Mouse (Mus musculus) MEL (cell line): ENCODE measurements around the gene Lpcat1. TPM values are rescaled to one million over a fixed set of nuclear protein-coding genes. Genes with fewer than 3 reads are reported as not detected.

Source experiments
- DNase-seq: peaks from one replicate; pipeline ENCODE4 v3.0.0; 2011; ENCODE audit warnings: low read depth, low spot score
- H3K27ac ChIP-seq: 2 replicates; pipeline ENCODE4 v1.5.1; 2012; ENCODE audit warnings: low read depth, mild to moderate bottlenecking, control low read depth, low read length, moderate library complexity; ENCODE audit not compliant: control insufficient read depth
- H3K27me3 ChIP-seq, 2 experiments: fragments of 150-350 bp in 1 of 2; sonication (generic) in 1 of 2; 2 replicates each; pipeline ENCODE4 v1.6.1; 2012; ENCODE audit warnings: low read length in 2 of 2, mild to moderate bottlenecking in 2 of 2, improper control_type of control experiment in 1 of 2, moderate library complexity in 1 of 2; ENCODE audit not compliant: insufficient read depth in 2 of 2, control insufficient read depth in 1 of 2
- H3K36me3 ChIP-seq, 2 experiments: 2 replicates each; pipeline ENCODE4 v1.6.1; 2012 to 2014; ENCODE audit warnings: low read length in 2 of 2, improper control_type of control experiment in 1 of 2, inconsistent platforms in 1 of 2, mild to moderate bottlenecking in 1 of 2; ENCODE audit not compliant: insufficient read depth in 2 of 2, control insufficient read depth in 1 of 2
- H3K4me1 ChIP-seq, 2 experiments: fragments of 150-350 bp in 1 of 2; sonication (generic) in 1 of 2; 2 replicates each; pipeline ENCODE4 v1.6.1; 2012; ENCODE audit warnings: low read length in 2 of 2, improper control_type of control experiment in 1 of 2, mild to moderate bottlenecking in 1 of 2; ENCODE audit not compliant: insufficient read depth in 2 of 2, control insufficient read depth in 1 of 2
- H3K4me3 ChIP-seq, 2 experiments: fragments of 150-350 bp in 1 of 2; sonication (generic) in 1 of 2; 2 replicates each; pipeline ENCODE4 v1.5.1; 2012; ENCODE audit warnings: low read depth in 2 of 2, low read length in 2 of 2, mild to moderate bottlenecking in 2 of 2, moderate library complexity in 2 of 2, control low read depth in 1 of 2, improper control_type of control experiment in 1 of 2; ENCODE audit not compliant: control insufficient read depth in 1 of 2, insufficient read depth in 1 of 2
- H3K79me2 ChIP-seq: 2 replicates; pipeline ENCODE4 v1.6.1; 2012; ENCODE audit warnings: mild to moderate bottlenecking, low read length, moderate library complexity; ENCODE audit not compliant: control insufficient read depth, poor library complexity, insufficient read depth
- H3K9ac ChIP-seq: 2 replicates; pipeline ENCODE4 v1.6.1; 2012; ENCODE audit warnings: low read depth, mild to moderate bottlenecking, control low read depth, low read length, moderate library complexity; ENCODE audit not compliant: control insufficient read depth, poor library complexity, severe bottlenecking
- H3K9me3 ChIP-seq: fragments of 150-350 bp; sonication (generic); replicated peaks from 2 replicates; pipeline ENCODE4 v1.6.1; 2012; ENCODE audit warnings: mild to moderate bottlenecking, low read length, improper control_type of control experiment, moderate library complexity; ENCODE audit not compliant: insufficient read depth
- CTCF ChIP-seq, 3 experiments: IDR thresholded peaks in 2 of 3; conservative IDR thresholded peaks in 1 of 3; 2 replicates each; pipeline ENCODE4 v1.5.1; 2011 to 2012; ENCODE audit warnings: low read length in 3 of 3, low read depth in 2 of 3, mild to moderate bottlenecking in 2 of 3, improper control_type of control experiment in 1 of 3, inconsistent platforms in 1 of 3, mixed read lengths in 1 of 3, moderate library complexity in 1 of 3; ENCODE audit not compliant: control insufficient read depth in 1 of 3, insufficient read depth in 1 of 3, poor library complexity in 1 of 3, severe bottlenecking in 1 of 3
- EP300 ChIP-seq, 2 experiments: IDR thresholded peaks; 2 replicates each; pipeline ENCODE4 v1.6.1; 2011; ENCODE audit warnings: improper control_type of control experiment in 2 of 2, low read length in 2 of 2, low read depth in 1 of 2, mild to moderate bottlenecking in 1 of 2
- ETS1 ChIP-seq: IDR thresholded peaks from 2 replicates; pipeline ENCODE4 v1.6.1; 2012; ENCODE audit warnings: low read depth, mild to moderate bottlenecking, inconsistent platforms, low read length, improper control_type of control experiment, moderate library complexity
- GABPA ChIP-seq: IDR thresholded peaks from 2 replicates; pipeline ENCODE4 v1.6.1; 2012; ENCODE audit warnings: low read depth, mild to moderate bottlenecking, inconsistent platforms, low read length, improper control_type of control experiment, moderate library complexity
- GATA1 ChIP-seq: IDR thresholded peaks from 2 replicates; pipeline ENCODE4 v1.6.1; 2011; ENCODE audit warnings: low read depth, low read length, improper control_type of control experiment
- JUND ChIP-seq: IDR thresholded peaks from 2 replicates; pipeline ENCODE4 v1.6.1; 2011; ENCODE audit warnings: low read depth, mild to moderate bottlenecking, improper control_type of control experiment, low read length
- KAT2A ChIP-seq: conservative IDR thresholded peaks from 2 replicates; pipeline ENCODE4 v1.6.1; 2012; ENCODE audit warnings: low read depth, low read length, improper control_type of control experiment, inconsistent platforms
- MAFK ChIP-seq: IDR thresholded peaks from 2 replicates; pipeline ENCODE4 v1.6.1; 2011; ENCODE audit warnings: low read depth, mild to moderate bottlenecking, low read length, improper control_type of control experiment, borderline replicate concordance
- MAX ChIP-seq: IDR thresholded peaks from 2 replicates; pipeline ENCODE4 v1.6.1; 2011; ENCODE audit warnings: low read length, improper control_type of control experiment
- MEF2A ChIP-seq: IDR thresholded peaks from 2 replicates; pipeline ENCODE4 v1.6.1; 2014; ENCODE audit warnings: low read depth, mild to moderate bottlenecking, inconsistent platforms, low read length, improper control_type of control experiment; ENCODE audit not compliant: poor library complexity, insufficient replicate concordance, severe bottlenecking; ENCODE audit errors: extremely low read depth
- NRF1 ChIP-seq: IDR thresholded peaks from 2 replicates; pipeline ENCODE4 v1.6.1; 2014; ENCODE audit warnings: low read depth, mild to moderate bottlenecking, inconsistent platforms, low read length, improper control_type of control experiment, moderate library complexity; ENCODE audit not compliant: poor library complexity, insufficient read depth, severe bottlenecking
- POLR2A ChIP-seq, 2 experiments: IDR thresholded peaks; 2 replicates each; pipeline ENCODE4 v1.6.1; 2011 to 2012; ENCODE audit warnings: low read length in 2 of 2, mild to moderate bottlenecking in 2 of 2, control low read depth in 1 of 2, improper control_type of control experiment in 1 of 2, low read depth in 1 of 2, moderate library complexity in 1 of 2; ENCODE audit not compliant: control insufficient read depth in 1 of 2, insufficient read depth in 1 of 2, poor library complexity in 1 of 2
- POLR2AphosphoS5 ChIP-seq: IDR thresholded peaks from 2 replicates; pipeline ENCODE4 v1.6.1; 2012; ENCODE audit warnings: low read depth, borderline replicate concordance, mild to moderate bottlenecking, inconsistent platforms, low read length, moderate library complexity, mixed read lengths
- RAD21 ChIP-seq: IDR thresholded peaks from 2 replicates; pipeline ENCODE4 v1.6.1; 2011; ENCODE audit warnings: mild to moderate bottlenecking, low read depth, low read length, improper control_type of control experiment
- RCOR1 ChIP-seq: IDR thresholded peaks from 2 replicates; pipeline ENCODE4 v1.6.1; 2012; ENCODE audit warnings: low read depth, mild to moderate bottlenecking, inconsistent platforms, low read length, improper control_type of control experiment
- SIN3A ChIP-seq: IDR thresholded peaks from 2 replicates; pipeline ENCODE4 v1.6.1; 2012; ENCODE audit warnings: low read length, improper control_type of control experiment, inconsistent platforms
- SMC3 ChIP-seq: IDR thresholded peaks from 2 replicates; pipeline ENCODE4 v1.6.1; 2011; ENCODE audit warnings: low read depth, low read length, improper control_type of control experiment
- TBP ChIP-seq: IDR thresholded peaks from 2 replicates; pipeline ENCODE4 v1.8.0; 2011; ENCODE audit warnings: low read depth, low read length, improper control_type of control experiment
- UBTF ChIP-seq: IDR thresholded peaks from 2 replicates; pipeline ENCODE4 v1.6.1; 2012; ENCODE audit warnings: low read depth, mild to moderate bottlenecking, inconsistent platforms, low read length, improper control_type of control experiment, moderate library complexity, borderline replicate concordance; ENCODE audit not compliant: insufficient read depth
- USF1 ChIP-seq: IDR thresholded peaks from 2 replicates; pipeline ENCODE4 v1.6.1; 2014; ENCODE audit warnings: low read depth, mild to moderate bottlenecking, inconsistent platforms, low read length, improper control_type of control experiment, moderate library complexity
- ZC3H11A ChIP-seq: IDR thresholded peaks from 2 replicates; pipeline ENCODE4 v1.6.1; 2012; ENCODE audit warnings: low read depth, mild to moderate bottlenecking, inconsistent platforms, low read length, improper control_type of control experiment
- ZKSCAN1 ChIP-seq: IDR thresholded peaks from 2 replicates; pipeline ENCODE4 v1.6.1; 2012; ENCODE audit warnings: low read depth, mild to moderate bottlenecking, inconsistent platforms, low read length, improper control_type of control experiment, moderate library complexity
- polyA plus RNA-seq, 2 experiments: library from polyadenylated mRNA; stranded (reverse) in 1 of 2; unstranded in 1 of 2; fragments of >175 nt in 1 of 2; fragments of >200 nt in 1 of 2; gene quantifications; 2 replicates each; pipeline versions ENCODE4 v1.2.1 to v1.2.4; 2012; ENCODE audit warnings: low replicate concordance in 2 of 2, low read depth in 1 of 2; ENCODE audit not compliant: insufficient read length in 2 of 2, insufficient read depth in 1 of 2, missing spikeins in 1 of 2
- total RNA-seq: library from RNA; depleted of rRNA; stranded (reverse); fragments of 300-350 nt; gene quantifications from 2 replicates; pipeline ENCODE4 v1.2.3, GENCODE M21; 2012

Gene Lpcat1
- total and polyA plus RNA-seq, 3 experiments: 31.5 to 38.8 TPM; not detected in 1

- no peaks in the 10 kb centered on the region for H3K4me1 ChIP-seq
- TF ChIP-seq RAD21 (no peak), SMC3 (no peak), GABPA (no peak), USF1 (no peak), EP300 (IDR thresholded peaks at IDR 0.05; ENCODE audit: low read depth in 1 of 2, low read length in 2 of 2) (no peak), RCOR1 (no peak), MAX (no peak), ZKSCAN1 (no peak), CTCF (IDR thresholded peaks at IDR 0.05 in 2 of 3, conservative IDR thresholded peaks at IDR 0.05 in 1 of 3; ENCODE audit: control insufficient read depth in 1 of 3, insufficient read depth in 1 of 3, low read depth in 2 of 3, low read length in 3 of 3, poor library complexity in 1 of 3, severe bottlenecking in 1 of 3) (no peak), POLR2AphosphoS5 (no peak), KAT2A (no peak), NRF1 (no peak), MAFK (no peak), UBTF (no peak), POLR2A (IDR thresholded peaks at IDR 0.05; ENCODE audit: control insufficient read depth in 1 of 2, insufficient read depth in 1 of 2, low read depth in 1 of 2, low read length in 2 of 2, poor library complexity in 1 of 2) (no peak), JUND (no peak), TBP (no peak), ETS1 (no peak), MEF2A (no peak)
- peaks cover 10 to 30% of the 10 kb centered on the region in 2 experiments for H3K27me3 ChIP-seq
- no peak for DNase-seq
- H3K9ac ChIP-seq: no peak overlapping the region
- no peaks in the 10 kb centered on the region for H3K36me3 ChIP-seq
- no peak overlapping the region for H3K27ac ChIP-seq
- H3K4me3 ChIP-seq: no peak overlapping the region
- no peaks in the 10 kb centered on the region for H3K79me2 ChIP-seq
- H3K9me3 ChIP-seq: no peaks in the 10 kb centered on the region
These were observed 42.0 kb upstream of the Lpcat1 start for GRCm38 (mm10) chr13:73425035-73425434.

GRCm38 (mm10) chr13:73425839-73426490, 41.0 kb upstream of the Lpcat1 start:
- H3K27ac ChIP-seq: no peak overlapping the region
- H3K27me3 ChIP-seq: peaks cover 10 to 24% of the 10 kb centered on the region in 2 experiments
- no peaks in the 10 kb centered on the region for H3K4me1 ChIP-seq
- no peaks in the 10 kb centered on the region for H3K9me3 ChIP-seq
- H3K36me3 ChIP-seq: no peaks in the 10 kb centered on the region
- H3K4me3 ChIP-seq: no peak overlapping the region
- DNase-seq: peak; percentile 75
- no peak overlapping the region for H3K9ac ChIP-seq
- no peaks in the 10 kb centered on the region for H3K79me2 ChIP-seq
- TF ChIP-seq SMC3 (peak; percentile 95), CTCF (IDR thresholded peaks at IDR 0.05 in 2 of 3, conservative IDR thresholded peaks at IDR 0.05 in 1 of 3; ENCODE audit: control insufficient read depth in 1 of 3, insufficient read depth in 1 of 3, low read depth in 2 of 3, low read length in 3 of 3, poor library complexity in 1 of 3, severe bottlenecking in 1 of 3) (peak; percentile 75 to 96 (median 96)), SIN3A (peak; percentile 22; the same call in 1 of the 2 replicates), ZC3H11A (peak; percentile 95), MAFK (no peak), RAD21 (peak; percentile 97), GATA1 (no peak)
